Mouse (Mus musculus) liver, embryonic 14.5 days (tissue): ENCODE results near the gene Pbx1.

Experiments
- CTCF ChIP-seq: IDR thresholded peaks from 2 replicates; pipeline ENCODE4 v1.5.1; 2016; ENCODE audit warnings: antibody characterized with exemption, low read depth, control low read depth
- EP300 ChIP-seq: IDR thresholded peaks from 2 replicates; pipeline ENCODE4 v1.6.1; 2016; ENCODE audit warnings: antibody characterized with exemption, low read depth

DNA sequence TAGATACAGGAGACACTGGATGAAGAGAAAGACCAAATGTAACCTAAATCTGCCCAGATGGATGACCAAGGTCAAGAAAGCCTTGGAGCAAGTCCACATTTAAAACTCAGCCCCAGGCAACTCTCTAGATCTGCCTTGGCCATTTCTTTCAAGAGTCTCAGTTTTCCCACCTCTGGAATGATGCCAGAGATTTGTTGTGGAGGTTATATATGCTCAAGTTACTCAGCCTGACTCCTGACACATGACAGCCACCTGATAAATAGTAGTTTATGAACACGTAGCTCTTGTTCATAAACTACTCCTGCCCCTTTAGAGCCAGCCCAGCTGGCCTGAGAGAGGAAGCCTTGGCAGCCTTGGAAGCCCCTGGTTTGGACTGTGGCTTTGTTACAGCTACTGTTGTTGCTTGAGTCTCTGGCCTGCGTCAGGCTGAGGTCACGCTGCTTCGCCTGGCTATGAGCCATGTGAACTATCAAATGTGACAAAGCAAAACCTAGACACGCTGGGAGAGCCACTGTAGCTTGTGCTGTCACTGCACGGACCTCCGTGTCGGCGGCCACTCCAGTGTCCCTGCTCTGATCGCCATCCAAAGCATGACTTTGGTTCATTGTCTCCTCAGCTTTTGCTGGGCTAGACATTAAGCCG, 140.9 kb downstream of the Pbx1 start:
- no peak for TF ChIP-seq CTCF
- no peak for TF ChIP-seq EP300
